Mouse (Mus musculus) lung, postnatal 0 days (tissue): ENCODE measurements around the gene Stfa2l1. TPM values are rescaled to one million over a fixed set of nuclear protein-coding genes. Genes with fewer than 3 reads are reported as not detected.
"Not testable (repeated sequence)": the region's sequence is repeated elsewhere in the genome, so short reads cannot be mapped to it uniquely, and the experiment has no call there.

Experiments used
- ATAC-seq: fragments of 200-750 bp; cut with Nextera tagmentation; 2 replicates; pipeline ENCODE4 v1.8.0; 2017; ENCODE audit warnings: moderate library complexity
- DNase-seq: peaks from one replicate; pipeline ENCODE4 v3.0.0-alpha.2; 2016; ENCODE audit warnings: low spot score
- H3K27ac ChIP-seq: fragments of 300-500 bp; sonication (generic); 2 replicates; pipeline ENCODE4 v1.5.1; 2014; ENCODE audit warnings: antibody characterized with exemption, mild to moderate bottlenecking, low read length, mixed read lengths
- H3K27me3 ChIP-seq: fragments of 300-500 bp; sonication (generic); replicated peaks from 2 replicates; pipeline ENCODE4 v1.6.1; 2014; ENCODE audit warnings: low read length, mixed read lengths; ENCODE audit not compliant: insufficient read depth
- H3K36me3 ChIP-seq: fragments of 300-500 bp; sonication (generic); 2 replicates; pipeline ENCODE4 v1.6.1; 2014; ENCODE audit warnings: low read length, mixed read lengths; ENCODE audit not compliant: insufficient read depth
- H3K4me1 ChIP-seq: fragments of 300-500 bp; sonication (generic); 2 replicates; pipeline ENCODE4 v1.6.1; 2014; ENCODE audit warnings: antibody characterized with exemption, low read depth, low read length, mixed read lengths; ENCODE audit not compliant: insufficient read depth
- H3K4me2 ChIP-seq: fragments of 300-500 bp; sonication (generic); replicated peaks from 2 replicates; pipeline ENCODE4 v1.6.1; 2014; ENCODE audit warnings: low read depth, mild to moderate bottlenecking, low read length, moderate library complexity, mixed read lengths
- H3K4me3 ChIP-seq: fragments of 300-500 bp; sonication (generic); 2 replicates; pipeline ENCODE4 v1.5.1; 2014; ENCODE audit warnings: low read depth, low read length
- H3K9ac ChIP-seq: fragments of 300-500 bp; sonication (generic); replicated peaks from 2 replicates; pipeline ENCODE4 v1.6.1; 2014; ENCODE audit warnings: low read depth, mild to moderate bottlenecking
- H3K9me3 ChIP-seq: fragments of 300-500 bp; sonication (generic); 2 replicates; pipeline ENCODE4 v1.6.1; 2016; ENCODE audit warnings: low read length, mixed read lengths
- CTCF ChIP-seq: IDR thresholded peaks from 2 replicates; pipeline ENCODE4 v1.5.1; 2016; ENCODE audit warnings: antibody characterized with exemption, mild to moderate bottlenecking
- EP300 ChIP-seq: IDR thresholded peaks from 2 replicates; pipeline ENCODE4 v1.6.1; 2016; ENCODE audit warnings: antibody characterized with exemption, mild to moderate bottlenecking, control low read depth
- WGBS: fragments of 180-500 bp; shearing (Covaris S2); extraction: QIAGEN DNeasy Blood & Tissue Kit; methylation state at CpG from one replicate; pipeline ENCODE4 v1.1.7; 2014; 5-methylcytosine and 5-hydroxymethylcytosine counted together
- polyA plus RNA-seq: library from polyadenylated mRNA; unstranded; fragments of >200 nt; fragmentation: Nextera tagmentation; extraction: Ambion mirVana; gene quantifications from 2 replicates; pipeline ENCODE4 v1.2.1, GENCODE M21; 2015

Gene Stfa2l1
- polyA plus RNA-seq: 29.2 and 33.1 TPM in 2 replicates

DNA sequence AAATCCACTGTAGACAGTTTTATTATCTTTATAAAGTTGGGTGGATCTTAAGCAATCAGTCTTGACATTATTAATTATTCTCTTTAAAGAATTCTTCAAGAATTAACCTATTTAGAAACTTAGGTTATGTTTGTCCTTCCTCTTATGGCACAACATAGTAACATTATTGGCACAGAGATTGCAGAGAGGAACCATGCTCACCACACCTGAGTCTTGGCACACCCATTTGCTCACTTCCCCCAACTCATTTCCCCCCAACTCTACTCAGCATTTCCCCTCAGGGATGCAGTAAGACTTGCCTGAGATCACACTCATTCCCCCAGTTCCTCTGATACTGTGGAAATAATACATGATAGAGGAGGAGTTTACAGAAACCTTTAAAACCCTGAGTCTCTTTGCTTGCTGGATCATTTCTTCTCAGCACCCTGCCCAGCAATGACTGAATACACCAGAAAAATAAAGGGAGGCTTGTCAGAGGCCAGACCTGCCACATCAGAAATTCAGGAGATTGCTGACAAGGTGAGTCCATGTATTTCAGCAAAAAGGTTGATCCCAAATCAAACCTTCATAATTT is at the start of gene Stfa2l1:
Gene Stfa2l1, plus strand, starts transcription at position 410 of the 574 bp plus-strand sequence.
- ATAC-seq (no peak), DNase-seq (no peak)
- Histone ChIP-seq H3K36me3 (no peaks in the 10 kb centered on the region), H3K9ac (no peak within 1 kb of the TSS), H3K9me3 (no peaks in the 10 kb centered on the region), H3K4me2 (no peak within 1 kb of the TSS), H3K27ac (no peak within 1 kb of the TSS), H3K27me3 (no peaks in the 10 kb centered on the region), H3K4me1 (no peaks in the 10 kb centered on the region), H3K4me3 (no peak within 1 kb of the TSS)
- TF ChIP-seq CTCF (no peak), EP300 (no peak)

GRCm38 (mm10) chr16:36111486-36111885 is 45.1 kb upstream of the Stfa2l1 start:
- ATAC-seq, H3K9ac ChIP-seq, DNase-seq, H3K36me3 ChIP-seq, H3K4me3 ChIP-seq, H3K4me2 ChIP-seq, H3K27ac ChIP-seq, H3K9me3 ChIP-seq, H3K27me3 ChIP-seq, H3K4me1 ChIP-seq: not testable (repeated sequence)

DNA sequence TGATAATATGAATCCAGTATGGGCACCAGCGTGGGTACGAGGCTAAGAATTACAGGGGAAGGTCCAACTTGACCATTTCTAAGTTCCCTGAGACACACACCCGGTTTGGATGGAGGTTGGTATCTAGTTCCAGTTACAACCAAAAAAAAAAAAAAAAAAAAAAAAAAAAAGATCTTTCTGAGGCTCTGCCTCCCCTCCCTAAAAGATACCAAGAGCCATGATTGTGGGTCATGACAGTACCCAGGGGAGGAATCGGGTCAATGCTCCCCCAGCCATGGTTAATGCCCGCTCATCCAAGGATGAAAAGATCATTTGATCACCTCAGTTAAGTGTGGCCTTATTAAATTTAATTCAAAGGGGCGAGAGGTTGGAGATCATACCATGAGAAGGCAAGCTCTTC is 40.9 kb upstream of the Stfa2l1 start:
- H3K36me3 ChIP-seq, H3K4me1 ChIP-seq, ATAC-seq, H3K9ac ChIP-seq, H3K27me3 ChIP-seq, H3K9me3 ChIP-seq, DNase-seq, H3K27ac ChIP-seq, H3K4me3 ChIP-seq, H3K4me2 ChIP-seq: not testable (repeated sequence)
- 91% methylated on average over 6 of the region's 6 CpGs for WGBS

DNA sequence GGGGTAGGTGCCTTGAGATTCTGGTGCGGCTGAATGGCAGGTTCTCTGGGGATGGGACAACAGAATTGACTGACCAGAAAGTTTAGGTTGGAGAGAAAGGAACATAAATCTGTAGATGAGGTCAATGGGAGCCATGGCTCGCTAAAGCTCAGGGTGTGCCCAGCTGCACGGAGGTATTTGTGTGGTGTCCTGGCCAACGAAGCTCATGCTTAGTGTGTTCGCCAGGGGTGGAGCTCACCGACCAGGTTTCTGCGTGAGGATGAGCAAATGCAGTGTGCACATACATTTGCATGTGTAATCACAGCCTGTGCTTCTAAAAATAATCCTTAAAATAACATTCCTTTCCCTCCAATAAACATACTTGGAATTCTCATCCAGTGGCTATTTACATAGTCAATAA is 28.5 kb upstream of the Stfa2l1 start:
- Histone ChIP-seq H3K9me3 (no peaks in the 10 kb centered on the region), H3K27me3 (no peaks in the 10 kb centered on the region), H3K4me1 (no peaks in the 10 kb centered on the region), H3K4me3 (no peak overlapping the region), H3K36me3 (no peaks in the 10 kb centered on the region), H3K27ac (no peak overlapping the region), H3K9ac (no peak overlapping the region), H3K4me2 (no peak overlapping the region)
- DNase-seq (no peak), ATAC-seq (no peak)
- 75% methylated on average over 7 of the region's 7 CpGs for WGBS
- no peak for TF ChIP-seq EP300
- no peak for TF ChIP-seq CTCF

GRCm38 (mm10) chr16:36131141-36131540 is 25.5 kb upstream of the Stfa2l1 start, which contains the start of gene Csta1:
Gene Csta1 (minus strand): TSS chr16:36131241.
- DNase-seq (no peak), ATAC-seq (no peak)
- Histone ChIP-seq H3K27ac (no peak within 1 kb of the TSS), H3K4me3 (no peak within 1 kb of the TSS), H3K9me3 (no peaks in the 10 kb centered on the region), H3K4me2 (no peak within 1 kb of the TSS), H3K27me3 (no peaks in the 10 kb centered on the region), H3K36me3 (no peaks in the 10 kb centered on the region), H3K9ac (no peak within 1 kb of the TSS), H3K4me1 (no peaks in the 10 kb centered on the region)
- TF ChIP-seq EP300 (no peak), CTCF (no peak)
- WGBS: 65% methylated on average over 1 of the region's 1 CpGs

GRCm38 (mm10) chr16:36138201-36138600 is 18.4 kb upstream of the Stfa2l1 start:
- no peak for ATAC-seq
- TF ChIP-seq EP300 (no peak), CTCF (no peak)

DNA sequence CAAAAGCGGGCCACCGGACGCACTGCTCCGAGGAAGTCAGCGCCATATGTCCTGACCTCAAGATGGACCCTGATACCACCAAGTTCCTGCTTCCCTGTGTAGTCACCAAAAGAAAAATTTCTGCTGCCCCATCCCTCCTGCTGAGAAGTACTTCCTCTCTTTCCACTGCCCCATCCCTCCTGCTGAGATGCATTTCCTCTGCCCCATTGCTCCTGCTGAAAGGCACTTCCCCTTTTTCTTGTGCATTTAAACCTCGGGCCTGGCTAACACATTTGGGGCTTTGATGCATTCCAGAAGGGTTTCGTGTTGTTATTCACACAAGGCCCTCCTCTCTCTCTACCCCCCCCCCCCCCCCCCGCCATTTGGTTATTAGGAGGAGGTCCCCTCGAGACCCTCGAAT is 11.2 kb downstream of the Stfa2l1 start:
- H3K4me2 ChIP-seq, H3K9me3 ChIP-seq, H3K27ac ChIP-seq, H3K9ac ChIP-seq, H3K4me1 ChIP-seq, H3K4me3 ChIP-seq, H3K27me3 ChIP-seq, DNase-seq, H3K36me3 ChIP-seq, ATAC-seq: not testable (repeated sequence)
- 90% methylated on average over 9 of the region's 10 CpGs for WGBS

More at GRCm38 (mm10) chr16:36138201-36138600, 18.4 kb upstream of the Stfa2l1 start:
- no peaks in the 10 kb centered on the region for H3K36me3 ChIP-seq
- DNase-seq: no peak
- H3K9ac ChIP-seq: no peak overlapping the region
- H3K4me2 ChIP-seq: no peak overlapping the region
- 58% methylated on average over 2 of the region's 2 CpGs for WGBS
- no peaks in the 10 kb centered on the region for H3K9me3 ChIP-seq
- no peaks in the 10 kb centered on the region for H3K27me3 ChIP-seq
- no peak overlapping the region for H3K27ac ChIP-seq
- H3K4me1 ChIP-seq: no peaks in the 10 kb centered on the region
- no peak overlapping the region for H3K4me3 ChIP-seq
